Mouse (Mus musculus): ENCODE data around the gene Pou4f1.

DNA sequence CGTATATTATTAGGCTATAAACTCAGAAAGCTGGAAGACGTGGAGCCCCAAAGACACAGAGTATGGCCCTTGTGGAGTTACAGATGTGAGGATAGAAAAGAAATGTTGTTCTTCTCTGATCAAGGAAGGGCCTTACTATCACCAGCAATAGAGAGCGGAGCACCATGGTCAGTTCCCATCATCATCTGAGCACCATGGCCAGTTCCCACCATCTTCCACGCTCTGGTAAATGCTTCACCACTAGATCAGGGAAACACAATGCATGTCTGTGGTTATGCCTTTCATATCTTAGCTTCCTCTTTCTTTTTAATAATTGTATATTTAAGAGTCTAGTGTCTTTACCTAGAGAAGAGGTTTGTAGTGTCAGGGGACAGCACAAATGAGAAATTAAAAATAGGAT, 37.0 kb downstream of the Pou4f1 start:
- no peak for TF ChIP-seq POLR2A (IDR thresholded peaks at IDR 0.05; ENCODE audit: borderline replicate concordance, control insufficient read depth, low read depth, low read length)
- TF ChIP-seq CTCF (IDR thresholded peaks at IDR 0.05; ENCODE audit: control insufficient read depth, insufficient read depth, low read length): no peak

Data from bone marrow, adult 2 months (tissue).